Mouse (Mus musculus): ENCODE results near the gene Txnip.

The Txnip gene

GRCm38 (mm10) chr3:96569506-96569905, 11.7 kb downstream of the Txnip start:
- no peak for DNase-seq (ENCODE audit: low spot score)

DNA sequence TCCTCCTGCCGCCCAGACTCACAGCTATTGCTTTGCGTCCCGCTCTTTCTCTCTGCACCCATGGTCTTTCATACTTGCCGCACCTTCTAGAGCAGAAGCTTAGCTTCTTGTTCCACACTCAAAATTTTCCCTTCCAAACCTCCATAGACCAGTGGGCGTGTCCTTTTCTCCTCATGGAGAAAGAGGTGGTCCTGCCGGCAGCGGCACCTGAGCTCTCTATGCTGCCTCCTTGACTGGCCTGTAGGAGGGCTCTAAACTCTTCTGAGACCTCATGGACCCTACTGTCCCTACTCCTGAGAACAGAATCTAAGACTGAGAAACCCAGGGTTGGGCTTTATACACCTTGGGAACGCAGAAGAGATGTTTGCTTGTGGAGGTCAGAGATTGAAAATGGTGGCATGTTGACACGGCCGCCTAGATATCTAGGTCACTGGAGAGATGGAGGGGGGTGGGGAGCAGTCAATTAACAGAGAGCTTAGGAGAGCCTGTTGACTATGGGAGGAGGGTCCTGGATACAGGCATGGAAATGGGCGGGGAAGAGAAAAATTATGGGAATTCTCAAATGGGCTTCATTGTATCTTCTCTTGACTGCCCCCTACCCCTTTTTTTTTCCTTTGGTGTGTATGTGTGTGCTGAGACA, 12.3 kb downstream of the Txnip start:
- no peak for DNase-seq (ENCODE audit: low spot score)

GRCm38 (mm10) chr3:96570643-96571042, 12.9 kb downstream of the Txnip start:
- DNase-seq (ENCODE audit: low spot score), result peak; percentile 54

GRCm38 (mm10) chr3:96571336-96571735, 13.6 kb downstream of the Txnip start:
- DNase-seq (ENCODE audit: low spot score), result no peak

DNA sequence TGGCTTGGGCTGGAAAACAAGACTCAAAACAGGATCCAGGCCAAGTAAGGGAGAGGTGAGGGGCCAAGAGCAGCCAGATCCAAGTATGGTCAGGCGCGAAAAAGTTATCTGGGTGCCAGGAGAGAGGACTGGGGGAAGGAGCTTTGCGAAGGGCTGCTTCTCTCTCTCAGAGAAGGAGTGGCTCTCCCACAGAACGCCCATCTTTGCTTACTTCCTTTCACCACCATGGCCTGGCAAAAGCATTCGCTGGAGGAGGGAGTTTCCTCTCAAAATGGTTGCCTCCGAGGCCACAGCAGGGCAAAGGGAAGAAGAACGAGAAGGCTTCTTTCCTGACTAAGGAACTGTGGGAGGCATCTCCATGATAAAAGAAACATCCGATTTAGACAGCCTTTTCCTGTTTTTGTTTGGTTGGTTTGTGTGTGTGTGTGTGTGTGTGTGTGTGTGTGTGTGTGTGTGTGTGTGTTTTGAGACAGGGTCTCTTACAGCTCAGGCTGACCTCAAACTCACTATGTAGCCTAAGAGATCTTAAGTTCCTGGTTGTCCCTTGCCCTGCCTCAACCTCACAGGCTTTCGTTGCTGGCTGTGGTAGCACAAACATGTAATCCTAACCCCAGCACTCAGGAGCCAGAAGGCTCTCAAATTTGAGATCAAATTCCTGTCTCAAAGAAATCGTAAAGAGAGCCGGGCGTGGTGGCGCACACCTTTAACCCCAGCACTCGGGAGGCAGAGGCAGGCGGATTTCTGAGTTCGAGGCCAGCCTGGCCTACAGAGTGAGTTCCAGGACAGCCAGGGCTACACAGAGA, 14.3 kb downstream of the Txnip start:
- peak; percentile 28 for DNase-seq (ENCODE audit: low spot score)

DNA sequence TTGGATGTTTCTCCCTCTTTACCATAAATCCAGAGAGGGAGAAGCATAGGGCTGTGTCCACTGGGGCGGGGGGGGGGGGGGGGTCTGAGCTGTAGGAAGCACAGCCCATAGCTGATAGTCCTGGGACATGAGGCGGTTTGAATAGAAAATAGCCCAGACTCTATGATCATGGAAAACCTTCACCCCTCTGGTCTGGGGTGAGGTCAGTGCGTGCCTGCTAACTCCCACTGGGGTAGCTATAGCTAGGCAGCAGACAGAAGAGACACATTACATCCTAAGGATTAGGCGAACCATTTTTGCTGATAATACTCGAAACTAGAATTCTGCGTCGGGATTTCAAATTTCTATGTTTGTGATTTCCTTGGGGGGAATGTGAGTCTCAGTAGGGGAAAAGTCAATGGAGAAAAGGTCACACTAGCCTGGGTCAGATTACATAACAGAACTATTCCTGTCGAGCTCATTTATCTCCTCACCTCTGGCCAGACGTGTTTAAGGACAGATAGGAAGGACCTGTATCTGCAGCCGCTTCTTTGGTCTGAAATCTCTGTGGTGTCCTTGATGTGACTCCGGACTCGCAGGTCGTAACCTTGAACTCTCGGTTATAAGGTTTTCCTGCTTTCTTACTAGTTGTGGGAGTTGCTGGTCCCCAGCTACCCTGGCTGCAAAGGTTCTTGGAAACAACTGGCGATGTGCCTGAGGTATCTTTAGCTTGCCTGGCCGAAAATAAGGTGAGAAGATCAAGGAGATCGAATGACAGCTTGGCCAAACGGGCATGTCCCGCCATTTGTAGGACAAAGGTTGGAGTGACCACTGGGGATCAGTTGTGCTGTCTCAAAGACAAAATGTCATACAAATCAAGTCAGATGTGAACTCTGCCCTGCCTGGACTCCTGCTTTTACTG, 16.1 kb downstream of the Txnip start:
- DNase-seq (ENCODE audit: low spot score), result no peak

- no peak for DNase-seq (ENCODE audit: low spot score)
Observed at GRCm38 (mm10) chr3:96575272-96575984, 17.7 kb downstream of the Txnip start.

GRCm38 (mm10) chr3:96576005-96576658, 18.4 kb downstream of the Txnip start:
- no peak for DNase-seq (ENCODE audit: low spot score)

DNA sequence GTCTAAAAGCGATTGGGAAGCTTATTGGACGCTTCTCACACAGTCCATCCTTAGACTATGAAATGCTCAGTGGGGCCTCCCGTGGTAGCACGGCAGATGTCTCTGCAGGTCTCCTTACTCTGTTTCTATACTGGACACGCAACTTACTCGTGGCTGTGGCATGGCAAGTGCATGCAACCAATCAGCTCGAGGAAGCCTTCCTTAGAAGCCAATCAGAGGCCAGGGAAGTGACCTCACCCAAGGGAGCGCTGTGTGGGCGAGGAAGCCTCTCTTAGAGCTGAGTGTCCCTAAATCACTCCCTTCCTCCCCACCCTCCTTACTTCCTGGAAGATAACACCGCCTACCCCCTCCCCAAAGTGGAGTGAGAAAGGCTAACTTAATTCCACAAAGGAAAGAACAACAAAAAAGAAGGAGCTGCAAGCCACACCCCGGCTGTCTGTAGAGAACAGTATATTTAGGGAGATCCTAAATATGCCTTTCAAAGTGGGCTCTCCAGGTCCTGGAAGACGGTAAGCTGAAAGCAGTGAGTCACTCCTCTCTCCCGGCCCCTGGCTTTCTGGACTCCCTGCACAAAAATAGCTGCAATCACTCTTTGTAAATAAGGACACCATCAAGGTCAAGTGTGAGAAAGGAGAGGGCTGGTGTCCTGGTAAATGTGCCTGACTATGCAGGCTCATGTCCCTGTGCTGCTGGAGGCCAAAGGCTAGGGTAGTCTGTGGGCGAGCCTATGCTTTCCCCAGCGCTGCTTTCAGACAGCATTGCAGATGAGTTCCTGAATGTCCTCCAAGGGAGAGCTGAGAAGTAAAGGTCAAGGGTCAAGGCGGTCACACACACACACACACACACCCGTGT, 19.2 kb downstream of the Txnip start, which contains the start of gene Gm16253:
Gene Gm16253 (plus strand): TSS at position 295 of the 852 bp plus-strand sequence.
- DNase-seq (ENCODE audit: low spot score), result peak; percentile 82

GRCm38 (mm10) chr3:96577566-96577965, 19.8 kb downstream of the Txnip start:
- no peak for DNase-seq (ENCODE audit: low spot score)

GRCm38 (mm10) chr3:96578561-96579238, 20.9 kb downstream of the Txnip start:
- DNase-seq (ENCODE audit: low spot score), result no peak

DNA sequence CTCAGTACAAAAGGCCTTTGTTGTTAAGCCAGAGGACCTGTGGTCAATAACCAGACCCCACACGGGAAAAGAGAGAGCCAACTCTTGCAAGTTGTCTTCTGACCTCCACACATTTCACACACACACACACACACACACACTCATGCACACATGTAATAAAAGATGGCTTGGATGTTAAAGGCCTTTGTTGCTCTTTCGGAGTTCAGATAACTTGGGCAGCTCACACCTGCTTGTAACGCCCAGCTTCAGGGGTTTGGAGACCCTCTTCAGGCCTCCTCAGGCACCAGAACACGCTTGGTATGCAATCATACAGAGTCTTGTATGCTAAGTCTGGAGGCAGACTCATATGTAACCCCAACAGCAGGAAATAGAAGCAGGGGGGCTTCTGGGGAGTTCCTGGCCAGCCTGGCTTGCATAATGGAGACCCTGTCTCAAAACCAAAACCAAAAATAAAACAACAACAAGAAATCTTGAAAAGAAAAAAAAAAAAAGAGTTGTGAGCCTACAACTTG, 21.5 kb downstream of the Txnip start:
- DNase-seq (ENCODE audit: low spot score), result no peak

GRCm38 (mm10) chr3:96579885-96580454, 22.2 kb downstream of the Txnip start:
- peak; percentile 90 for DNase-seq (ENCODE audit: low spot score)

- DNase-seq (ENCODE audit: low spot score), result no peak
Observed at GRCm38 (mm10) chr3:96581141-96581540, 23.4 kb downstream of the Txnip start.

GRCm38 (mm10) chr3:96581771-96582515, 24.2 kb downstream of the Txnip start:
- no peak for DNase-seq (ENCODE audit: low spot score)

DNA sequence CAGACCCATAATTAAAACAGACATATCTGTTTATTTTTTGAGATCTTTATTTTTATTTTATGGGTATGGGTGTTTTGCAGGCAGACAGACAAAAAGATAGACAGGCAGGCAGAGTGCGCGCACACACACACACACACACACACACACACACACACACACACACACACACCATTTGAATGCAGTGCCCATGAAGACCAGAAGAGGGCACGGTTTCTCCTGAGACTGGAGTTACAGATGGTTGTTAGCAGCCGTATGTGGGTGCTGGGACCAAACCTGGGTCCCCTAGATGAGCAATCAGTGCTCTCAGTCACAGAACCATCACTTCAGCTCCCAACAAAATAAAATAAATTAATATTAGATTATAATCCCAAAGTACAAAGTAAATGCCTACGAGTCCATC, 25.6 kb downstream of the Txnip start:
- DNase-seq (ENCODE audit: low spot score), result no peak

GRCm38 (mm10) chr3:96590657-96591056, 32.9 kb downstream of the Txnip start:
- no peak for DNase-seq (ENCODE audit: low spot score)

GRCm38 (mm10) chr3:96593374-96593773, 35.6 kb downstream of the Txnip start:
- no peak for DNase-seq (ENCODE audit: low spot score)

Measured in T-cell, adult 2 months (primary cell).